Mouse (Mus musculus): ENCODE results near the gene C2cd3. TPM values are rescaled to one million over a fixed set of nuclear protein-coding genes. Genes with fewer than 3 reads are reported as not detected.

The C2cd3 gene
- polyA plus RNA-seq, 1 experiment from 2014 or later: 14.0 TPM

GRCm38 (mm10) chr7:100463194-100463593, 91.2 kb downstream of the C2cd3 start:
- H3K27ac ChIP-seq: peak overlapping the region; percentile 100
- H3K36me3 ChIP-seq: peaks cover 65% of the 10 kb centered on the region
- no peaks in the 10 kb centered on the region for H3K27me3 ChIP-seq (replicated peaks)
- H3K4me1 ChIP-seq: peaks cover 96% of the 10 kb centered on the region
- H3K4me3 ChIP-seq: peak overlapping the region; percentile 29
- peak overlapping the region; percentile 90 for H3K9ac ChIP-seq
- 22% methylated on average over 9 of the region's 9 CpGs for WGBS (ENCODE audit: insufficient replicate concordance)
- no peaks in the 10 kb centered on the region for H3K9me3 ChIP-seq (replicated peaks)
- H3K4me2 ChIP-seq: peak overlapping the region; percentile 84
- peak; percentile 53 for ATAC-seq

GRCm38 (mm10) chr7:100463757-100464156, 91.7 kb downstream of the C2cd3 start:
- Histone ChIP-seq H3K27me3 (replicated peaks) (no peaks in the 10 kb centered on the region), H3K4me1 (peaks cover 96% of the 10 kb centered on the region), H3K27ac (peak overlapping the region; percentile 100), H3K4me2 (peak overlapping the region; percentile 84), H3K9me3 (replicated peaks) (no peaks in the 10 kb centered on the region), H3K9ac (peak overlapping the region; percentile 90), H3K36me3 (peaks cover 68% of the 10 kb centered on the region), H3K4me3 (peak overlapping the region; percentile 67; the same call in 1 of the 2 replicates)
- WGBS (ENCODE audit: insufficient replicate concordance): 73% methylated on average over 10 of the region's 10 CpGs
- ATAC-seq: no peak

GRCm38 (mm10) chr7:100464248-100464647, 92.2 kb downstream of the C2cd3 start:
- WGBS (ENCODE audit: insufficient replicate concordance): 91% methylated on average over 7 of the region's 7 CpGs
- Histone ChIP-seq H3K36me3 (peaks cover 68% of the 10 kb centered on the region), H3K27ac (peak overlapping the region; percentile 100), H3K4me2 (peak overlapping the region; percentile 84), H3K4me3 (peak overlapping the region; percentile 67), H3K9ac (peak overlapping the region; percentile 90), H3K27me3 (replicated peaks) (no peaks in the 10 kb centered on the region), H3K9me3 (replicated peaks) (no peaks in the 10 kb centered on the region), H3K4me1 (peaks cover 96% of the 10 kb centered on the region)
- no peak for ATAC-seq

GRCm38 (mm10) chr7:100465248-100465647, 93.2 kb downstream of the C2cd3 start:
- peaks cover 96% of the 10 kb centered on the region for H3K4me1 ChIP-seq
- H3K4me2 ChIP-seq: peak overlapping the region; percentile 84
- H3K36me3 ChIP-seq: peaks cover 67% of the 10 kb centered on the region
- no peak for ATAC-seq
- no peaks in the 10 kb centered on the region for H3K9me3 ChIP-seq (replicated peaks)
- WGBS (ENCODE audit: insufficient replicate concordance): 67% methylated on average over 4 of the region's 4 CpGs
- H3K27me3 ChIP-seq (replicated peaks): no peaks in the 10 kb centered on the region
- H3K4me3 ChIP-seq: peak overlapping the region; percentile 67
- H3K27ac ChIP-seq: peak overlapping the region; percentile 100
- peak overlapping the region; percentile 90 for H3K9ac ChIP-seq

- no peak for ATAC-seq
- Histone ChIP-seq H3K4me2 (peak overlapping the region; percentile 84), H3K27me3 (replicated peaks) (no peaks in the 10 kb centered on the region), H3K27ac (peak overlapping the region; percentile 100), H3K9ac (peak overlapping the region; percentile 90), H3K36me3 (peaks cover 65% of the 10 kb centered on the region), H3K9me3 (replicated peaks) (no peaks in the 10 kb centered on the region), H3K4me1 (peaks cover 96% of the 10 kb centered on the region), H3K4me3 (peak overlapping the region; percentile 67)
- 26% methylated on average over 5 of the region's 5 CpGs for WGBS (ENCODE audit: insufficient replicate concordance)
These were observed 93.8 kb downstream of the C2cd3 start for GRCm38 (mm10) chr7:100465656-100466309.

- peak; percentile 97 for ATAC-seq
- H3K4me2 ChIP-seq: peak overlapping the region; percentile 84
- peaks cover 56% of the 10 kb centered on the region for H3K36me3 ChIP-seq
- no peaks in the 10 kb centered on the region for H3K27me3 ChIP-seq (replicated peaks)
- H3K27ac ChIP-seq: peak overlapping the region; percentile 100
- H3K4me3 ChIP-seq: peak overlapping the region; percentile 67
- WGBS (ENCODE audit: insufficient replicate concordance): 25% methylated on average over 11 of the region's 11 CpGs
- H3K9me3 ChIP-seq (replicated peaks): no peaks in the 10 kb centered on the region
- H3K4me1 ChIP-seq: peaks cover 90% of the 10 kb centered on the region
- H3K9ac ChIP-seq: peak overlapping the region; percentile 90
These were observed 94.9 kb downstream of the C2cd3 start for GRCm38 (mm10) chr7:100466781-100467510.

GRCm38 (mm10) chr7:100468761-100469160, 96.7 kb downstream of the C2cd3 start:
- Histone ChIP-seq H3K9ac (peak overlapping the region; percentile 69), H3K9me3 (replicated peaks) (no peaks in the 10 kb centered on the region), H3K36me3 (peaks cover 42% of the 10 kb centered on the region), H3K27me3 (replicated peaks) (no peaks in the 10 kb centered on the region), H3K4me3 (no peak overlapping the region), H3K27ac (peak overlapping the region; percentile 100), H3K4me2 (no peak overlapping the region; the same call in 1 of the 2 replicates), H3K4me1 (peaks cover 78% of the 10 kb centered on the region)
- ATAC-seq: no peak
- WGBS (ENCODE audit: insufficient replicate concordance): 77% methylated on average over 6 of the region's 6 CpGs

GRCm38 (mm10) chr7:100469502-100469901, 97.5 kb downstream of the C2cd3 start:
- Histone ChIP-seq H3K4me3 (no peak overlapping the region), H3K36me3 (peaks cover 35% of the 10 kb centered on the region), H3K27ac (peak overlapping the region; percentile 100), H3K27me3 (replicated peaks) (no peaks in the 10 kb centered on the region), H3K4me2 (peak overlapping the region; percentile 4; the same call in 1 of the 2 replicates), H3K9me3 (replicated peaks) (no peaks in the 10 kb centered on the region), H3K4me1 (peaks cover 77% of the 10 kb centered on the region), H3K9ac (peak overlapping the region; percentile 69)
- 91% methylated on average over 1 of the region's 1 CpGs for WGBS (ENCODE audit: insufficient replicate concordance)
- ATAC-seq: no peak

- Histone ChIP-seq H3K36me3 (peaks cover 22% of the 10 kb centered on the region), H3K4me3 (no peak overlapping the region), H3K27me3 (replicated peaks) (no peaks in the 10 kb centered on the region), H3K4me2 (no peak overlapping the region), H3K4me1 (peaks cover 66% of the 10 kb centered on the region), H3K9ac (no peak overlapping the region; the same call in 1 of the 2 replicates), H3K27ac (peak overlapping the region; percentile 46), H3K9me3 (replicated peaks) (no peaks in the 10 kb centered on the region)
- WGBS (ENCODE audit: insufficient replicate concordance): 87% methylated on average over 11 of the region's 11 CpGs
- ATAC-seq: no peak
These were observed 98.9 kb downstream of the C2cd3 start for GRCm38 (mm10) chr7:100470796-100471406.

- Histone ChIP-seq H3K9ac (no peak overlapping the region), H3K27ac (peak overlapping the region; percentile 46), H3K4me2 (no peak overlapping the region), H3K4me3 (no peak overlapping the region), H3K4me1 (peaks cover 60% of the 10 kb centered on the region), H3K9me3 (replicated peaks) (no peaks in the 10 kb centered on the region), H3K27me3 (replicated peaks) (no peaks in the 10 kb centered on the region), H3K36me3 (peaks cover 22% of the 10 kb centered on the region)
- 92% methylated on average over 1 of the region's 1 CpGs for WGBS (ENCODE audit: insufficient replicate concordance)
- no peak for ATAC-seq
These were observed 99.4 kb downstream of the C2cd3 start for GRCm38 (mm10) chr7:100471407-100471797.

GRCm38 (mm10) chr7:100472777-100473176, 100.7 kb downstream of the C2cd3 start, which contains the start of gene Ucp3:
Gene Ucp3 (plus strand): TSS chr7:100472990.
- 76% methylated on average over 6 of the region's 6 CpGs for WGBS (ENCODE audit: insufficient replicate concordance)
- peaks cover 22% of the 10 kb centered on the region for H3K36me3 ChIP-seq
- peaks cover 49% of the 10 kb centered on the region for H3K4me1 ChIP-seq
- H3K4me3 ChIP-seq: no peak within 1 kb of the TSS
- no peak within 1 kb of the TSS for H3K4me2 ChIP-seq
- no peak within 1 kb of the TSS for H3K9ac ChIP-seq
- no peaks in the 10 kb centered on the region for H3K9me3 ChIP-seq (replicated peaks)
- peak within 1 kb of the TSS; percentile 46 for H3K27ac ChIP-seq
- H3K27me3 ChIP-seq (replicated peaks): no peaks in the 10 kb centered on the region
- no peak for ATAC-seq

Measured in liver, embryonic 12.5 days (tissue).